ENCODE assay signal across 13 mouse cellular contexts in the genomic region with DNA sequence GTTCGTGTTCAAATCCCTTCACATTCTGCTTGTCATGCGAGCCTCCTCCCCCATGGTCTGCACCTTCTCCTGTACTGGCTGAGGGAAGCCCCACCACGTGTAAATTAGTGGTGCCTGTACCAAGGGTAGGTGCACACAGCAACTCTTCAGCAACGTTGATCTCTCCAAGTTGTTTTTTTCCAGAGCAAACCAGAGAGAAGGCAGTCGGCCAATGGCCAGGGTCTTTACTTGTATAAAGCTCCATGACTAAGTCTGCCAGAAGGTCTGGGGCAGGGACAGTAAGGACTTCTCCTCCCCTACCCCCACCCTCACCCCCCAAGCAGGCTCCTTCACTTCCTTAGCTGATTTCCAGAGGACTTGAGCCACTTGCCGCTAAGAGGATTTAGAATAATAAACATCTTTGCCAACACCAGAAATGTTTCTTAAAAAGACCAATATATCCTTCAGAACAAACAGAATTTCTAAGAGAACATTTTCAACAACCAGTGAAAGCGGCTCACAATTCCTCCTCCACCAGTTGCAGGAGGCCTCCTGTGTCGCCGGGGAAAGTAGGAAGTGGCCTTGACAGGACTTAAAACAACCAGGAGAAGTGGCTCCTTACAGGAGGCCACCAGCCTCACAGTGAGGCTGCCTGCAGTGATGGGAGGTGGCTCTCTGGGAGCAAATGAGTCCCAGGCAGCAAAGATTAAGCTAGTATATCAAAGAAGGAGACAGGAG.
DNase-seq lines count a peak whose midpoint lies in the region; ATAC-seq and TF ChIP-seq lines count a peak whose summit lies in the region.
"Had no signal": no experiment of that assay in that cellular context is flagged by ENCODE, and none has a peak within 500 bp of the region (broad histone marks: within the 10 kb centered on the region; RNA-seq: fewer than 3 reads in every experiment).

No protein-coding gene starts in this region.

- ATAC-seq in kidney, embryonic 14.5 days (ENCODE audit: low FRiP score, low TSS enrichment) = no peak
- ATAC-seq in intestine, embryonic 15.5 days = no peak
- ATAC-seq in midbrain, embryonic 14.5 days (ENCODE audit: low FRiP score, low TSS enrichment) = no peak
- ATAC-seq: forebrain, embryonic 15.5 days had no signal

- 53% methylated on average over 9 of the region's 9 CpGs for WGBS in heart, adult 2 months
- WGBS in kidney, embryonic 14.5 days = 51% methylated on average over 9 of the region's 9 CpGs
- WGBS in intestine, embryonic 15.5 days = 43% methylated on average over 9 of the region's 9 CpGs
- 74% methylated on average over 9 of the region's 9 CpGs for WGBS in midbrain, embryonic 14.5 days

- H3K4me3 ChIP-seq in heart, adult 2 months = no peak overlapping the region
- no peak overlapping the region for H3K4me3 ChIP-seq in kidney, embryonic 14.5 days (ENCODE audit: low read length)
- H3K4me3 ChIP-seq in intestine, embryonic 15.5 days (replicated peaks) = no peak overlapping the region
- no peak overlapping the region for H3K4me3 ChIP-seq in midbrain, embryonic 14.5 days (replicated peaks; ENCODE audit: low read depth, low read length)
- H3K4me3 ChIP-seq: forebrain, embryonic 15.5 days; liver, embryonic 13.5 days; midbrain, embryonic 10.5 days had no signal

- H3K9ac ChIP-seq in heart, adult 2 months (ENCODE audit: low read depth, low read length) = 0 out of 2 replicates have a peak overlapping the region, but pooled peaks have one; percentile 22
- H3K9ac ChIP-seq in kidney, embryonic 14.5 days (ENCODE audit: low read depth, low read length) = no peak overlapping the region
- no peak overlapping the region for H3K9ac ChIP-seq in intestine, embryonic 15.5 days
- no peak overlapping the region for H3K9ac ChIP-seq in midbrain, embryonic 14.5 days (replicated peaks; ENCODE audit: low read length)
- H3K9ac ChIP-seq: forebrain, embryonic 15.5 days; liver, embryonic 13.5 days had no signal

- no peaks in the 10 kb centered on the region for H3K27me3 ChIP-seq in heart, adult 2 months (ENCODE audit: control insufficient read depth, insufficient read depth, low read length)
- H3K27me3 ChIP-seq in kidney, embryonic 14.5 days (ENCODE audit: control insufficient read depth, insufficient read depth, low read length) = no peaks in the 10 kb centered on the region
- no peaks in the 10 kb centered on the region for H3K27me3 ChIP-seq in intestine, embryonic 15.5 days (replicated peaks)
- no peaks in the 10 kb centered on the region for H3K27me3 ChIP-seq in midbrain, embryonic 14.5 days (ENCODE audit: control insufficient read depth, insufficient read depth, low read length)
- H3K27me3 ChIP-seq: forebrain, embryonic 15.5 days; liver, embryonic 13.5 days had no signal

- no peak for DNase-seq in heart, adult 2 months
- no peak for DNase-seq in heart, postnatal 4 days
- DNase-seq in kidney, postnatal 25 days = no peak
- DNase-seq in adipocyte (ENCODE audit: low spot score) = peak; percentile 52
- DNase-seq in left cerebral cortex, postnatal 10 days (ENCODE audit: extremely low spot score in 1 of 2, low spot score in 2 of 2) = no peak
- no peak for DNase-seq in midbrain, embryonic 14.5 days
- DNase-seq: cerebellum, adult 2 months; liver, embryonic 13.5 days; thymus, postnatal 36 days had no signal

- no peaks in the 10 kb centered on the region for H3K79me2 ChIP-seq in heart, adult 2 months (replicated peaks; ENCODE audit: control insufficient read depth, insufficient read depth, low read length)

- H3K9me3 ChIP-seq in kidney, embryonic 14.5 days (ENCODE audit: control insufficient read depth, low read length) = no peaks in the 10 kb centered on the region
- no peaks in the 10 kb centered on the region for H3K9me3 ChIP-seq in intestine, embryonic 15.5 days
- H3K9me3 ChIP-seq in midbrain, embryonic 14.5 days (ENCODE audit: control insufficient read depth, low read length) = no peaks in the 10 kb centered on the region
- H3K9me3 ChIP-seq: forebrain, embryonic 15.5 days; liver, embryonic 13.5 days; midbrain, embryonic 10.5 days had no signal

- peaks cover 22% of the 10 kb centered on the region for H3K36me3 ChIP-seq in heart, adult 2 months (ENCODE audit: control insufficient read depth, insufficient read depth, low read length)
- H3K36me3 ChIP-seq in kidney, embryonic 14.5 days (ENCODE audit: control insufficient read depth, insufficient read depth, low read length) = peaks cover 9% of the 10 kb centered on the region; the same call in 1 of the 2 replicates
- H3K36me3 ChIP-seq in intestine, embryonic 15.5 days = peaks cover 13% of the 10 kb centered on the region; the same call in 1 of the 2 replicates
- H3K36me3 ChIP-seq in midbrain, embryonic 14.5 days (ENCODE audit: control insufficient read depth, insufficient read depth, low read length) = no peaks in the 10 kb centered on the region
- H3K36me3 ChIP-seq: forebrain, embryonic 15.5 days; liver, embryonic 13.5 days had no signal

- no peak for TF ChIP-seq CTCF in heart, adult 2 months (IDR thresholded peaks at IDR 0.05)

- TF ChIP-seq POLR2A in heart, adult 2 months (IDR thresholded peaks at IDR 0.05; ENCODE audit: insufficient read depth, low read depth, low read length) = no peak

- TF ChIP-seq EP300 in heart, adult 2 months (IDR thresholded peaks at IDR 0.05; ENCODE audit: insufficient read depth, low read depth, low read length) = no peak

- H3K4me1 ChIP-seq in heart, adult 2 months (ENCODE audit: control insufficient read depth, insufficient read depth, low read length) = peaks cover 29% of the 10 kb centered on the region
- peaks cover 52% of the 10 kb centered on the region for H3K4me1 ChIP-seq in kidney, embryonic 14.5 days (ENCODE audit: control insufficient read depth, insufficient read depth, low read length)
- H3K4me1 ChIP-seq in intestine, embryonic 15.5 days (replicated peaks) = peaks cover 42% of the 10 kb centered on the region
- H3K4me1 ChIP-seq in midbrain, embryonic 14.5 days (ENCODE audit: control insufficient read depth, insufficient read depth, low read length) = 0 out of 2 replicates have a peak, but pooled peaks cover 12% of the 10 kb centered on the region

- intact Hi-C loops in heart, adult 2 months (cut with DNase I) = loop anchor here (10.0 kb wide), 1 partner anchor 296 kb away; no protein-coding TSS in a partner anchor
- intact Hi-C loops in left cerebral cortex, postnatal 10 days (cut with DNase I) = loop anchor here (10.0 kb wide), 1 partner anchor 296 kb away; no protein-coding TSS in a partner anchor

- H3K27ac ChIP-seq in heart, adult 2 months = peak overlapping the region; percentile 75
- H3K27ac ChIP-seq in kidney, embryonic 14.5 days (ENCODE audit: low read depth, low read length) = peak overlapping the region; percentile 80
- peak overlapping the region; percentile 68 for H3K27ac ChIP-seq in intestine, embryonic 15.5 days
- no peak overlapping the region for H3K27ac ChIP-seq in midbrain, embryonic 14.5 days (replicated peaks; ENCODE audit: low read depth, low read length)
- H3K27ac ChIP-seq: forebrain, embryonic 15.5 days; liver, embryonic 13.5 days; midbrain, embryonic 10.5 days had no signal

- no peak overlapping the region for H3K4me2 ChIP-seq in kidney, embryonic 14.5 days (replicated peaks; ENCODE audit: low read depth, low read length)
- no peak overlapping the region for H3K4me2 ChIP-seq in intestine, embryonic 15.5 days (replicated peaks)
- H3K4me2 ChIP-seq in midbrain, embryonic 14.5 days (ENCODE audit: low read length) = no peak overlapping the region
- H3K4me2 ChIP-seq: forebrain, embryonic 15.5 days; liver, embryonic 13.5 days had no signal
